Mouse (Mus musculus) left cerebral cortex, adult 11 months (tissue): ENCODE results near the gene Pcdh9.

Source experiments
- DNase-seq: peaks from one replicate; pipeline ENCODE4 v3.0.0; 2022; ENCODE audit warnings: low spot score

Gene Pcdh9

DNA sequence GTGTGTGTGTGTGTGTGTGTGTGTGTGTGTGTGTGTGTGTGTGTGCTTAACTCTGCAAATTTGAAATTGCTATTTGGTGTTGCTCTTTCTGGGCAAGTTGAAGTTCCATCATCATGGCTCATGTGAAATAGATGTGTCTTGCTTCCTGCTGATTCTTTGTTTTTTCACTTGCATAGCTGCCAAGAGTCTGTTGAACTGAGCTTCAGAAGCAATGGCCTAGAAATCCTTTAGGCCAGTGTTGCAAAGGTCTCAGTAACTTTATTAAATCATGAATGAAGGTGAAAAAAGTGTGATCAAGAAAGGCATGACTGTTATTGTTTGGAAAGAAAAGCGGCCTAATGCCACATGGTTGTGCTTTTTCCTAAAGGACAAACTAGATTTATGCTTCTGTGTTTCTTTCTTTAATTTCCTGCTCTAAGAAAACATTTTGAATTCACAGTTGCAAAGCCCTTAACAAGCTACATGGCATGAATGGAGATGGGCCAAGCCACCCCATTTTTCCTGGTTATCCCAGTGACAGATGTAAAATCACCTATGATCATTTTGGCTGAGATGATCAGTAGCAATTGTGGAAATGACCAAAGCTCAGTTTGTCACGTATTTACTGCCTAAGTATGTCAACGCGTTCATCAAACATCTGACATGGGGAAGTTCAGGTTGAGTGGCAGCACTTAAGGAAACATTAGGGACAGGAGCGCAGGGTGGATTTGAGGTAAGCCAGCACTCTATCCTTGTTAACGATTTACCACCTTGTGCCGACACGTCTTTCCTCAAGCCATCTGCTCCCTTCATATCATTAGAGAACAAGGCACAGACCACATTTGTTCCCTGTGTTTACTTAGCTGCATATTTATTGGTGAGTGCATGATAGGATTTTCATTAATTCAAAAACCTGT is 850.9 kb downstream of the Pcdh9 start:
- DNase-seq = no peak

DNA sequence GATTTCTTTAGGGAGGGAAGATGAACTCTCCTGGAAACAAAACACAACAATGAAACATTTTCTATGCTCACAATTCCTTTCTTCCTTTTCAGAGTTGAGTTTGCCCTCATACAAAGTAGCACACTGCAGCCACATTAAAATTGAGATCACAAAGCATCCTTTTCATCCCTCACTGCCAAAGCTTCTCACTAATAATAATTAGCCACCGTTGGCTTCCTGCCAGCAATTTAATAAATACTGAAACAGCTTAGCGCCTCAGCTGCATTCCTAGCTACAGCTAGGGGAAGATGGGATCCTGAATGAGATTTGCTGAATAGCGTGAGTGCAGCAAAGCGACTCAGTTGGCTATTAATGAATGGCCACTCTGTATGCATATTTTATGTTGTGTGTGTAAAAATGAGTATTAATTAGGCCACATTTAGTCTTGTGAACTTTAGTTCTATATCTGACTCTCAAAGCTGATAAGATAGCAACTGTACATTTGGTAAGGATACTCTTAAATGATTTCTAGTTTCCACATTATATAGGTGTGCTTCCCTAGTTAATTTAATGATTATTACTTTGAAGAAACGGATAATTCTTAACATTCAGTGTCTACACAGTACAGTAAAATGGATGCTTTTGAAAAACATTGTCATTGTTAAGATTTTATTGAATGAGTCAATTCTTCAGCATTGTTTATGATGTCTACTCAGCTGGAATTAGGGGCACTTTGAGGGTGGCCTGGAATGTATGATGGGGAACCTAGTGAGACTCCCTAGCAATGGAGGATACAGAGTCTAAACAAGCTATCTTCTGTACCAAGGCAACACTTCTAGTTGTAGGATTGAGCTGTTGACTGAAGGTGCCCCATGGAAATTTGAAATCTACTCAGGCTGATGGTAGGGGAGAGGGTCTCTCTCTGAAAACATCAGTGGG is 881.1 kb downstream of the Pcdh9 start:
- DNase-seq = peak; percentile 7
